Mouse (Mus musculus) NIH3T3 (cell line): ENCODE results near the gene Cald1.
A peak's percentile ranks its signal among the peaks of the same experiment; 100 is the strongest.

Source experiments
- DNase-seq: peaks from one replicate; pipeline ENCODE4 v3.0.0-alpha.2; 2012; ENCODE audit warnings: low read depth

Gene Cald1

DNA sequence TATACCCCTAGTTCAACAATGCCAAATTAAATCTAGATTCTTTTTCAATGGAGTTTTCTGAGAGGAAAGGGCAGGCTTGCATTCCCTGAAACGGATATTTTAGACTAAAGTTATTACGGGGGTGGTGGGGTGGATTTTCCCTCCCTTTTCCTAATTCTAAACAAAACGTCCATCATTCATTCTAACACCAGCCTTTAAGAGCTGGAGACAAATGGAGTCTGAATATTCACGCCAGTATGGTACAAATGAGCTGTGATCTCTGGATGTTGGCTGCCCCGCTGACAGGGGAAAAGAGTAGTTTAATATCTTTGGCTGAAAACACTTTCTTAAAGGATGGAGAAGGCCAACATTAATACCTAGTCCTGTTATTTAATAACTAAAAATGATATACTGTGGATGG is 66.4 kb downstream of the Cald1 start:
- no peak for DNase-seq

GRCm38 (mm10) chr6:34668739-34669254 is 70.5 kb downstream of the Cald1 start:
- DNase-seq = no peak

DNA sequence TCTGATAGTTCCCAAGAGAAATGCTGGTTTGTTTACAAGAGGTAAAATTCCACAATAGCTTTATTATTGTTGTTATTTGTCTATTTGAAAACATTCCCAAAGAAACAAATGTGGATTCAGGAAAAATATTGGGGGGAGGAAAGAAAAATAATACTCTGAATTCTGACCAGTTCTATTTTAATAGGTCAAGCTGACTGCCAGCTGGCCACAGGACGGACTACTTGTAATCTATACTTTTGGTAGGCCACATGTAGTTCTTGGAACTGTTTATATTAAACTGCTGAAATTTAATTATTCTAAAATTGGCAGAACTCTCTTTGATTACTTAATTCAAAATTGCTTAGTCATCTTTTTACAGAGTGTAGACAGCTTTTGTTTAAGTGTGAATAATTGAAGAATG is 73.1 kb downstream of the Cald1 start:
- no peak for DNase-seq

GRCm38 (mm10) chr6:34674416-34674815 is 76.1 kb downstream of the Cald1 start:
- no peak for DNase-seq

DNA sequence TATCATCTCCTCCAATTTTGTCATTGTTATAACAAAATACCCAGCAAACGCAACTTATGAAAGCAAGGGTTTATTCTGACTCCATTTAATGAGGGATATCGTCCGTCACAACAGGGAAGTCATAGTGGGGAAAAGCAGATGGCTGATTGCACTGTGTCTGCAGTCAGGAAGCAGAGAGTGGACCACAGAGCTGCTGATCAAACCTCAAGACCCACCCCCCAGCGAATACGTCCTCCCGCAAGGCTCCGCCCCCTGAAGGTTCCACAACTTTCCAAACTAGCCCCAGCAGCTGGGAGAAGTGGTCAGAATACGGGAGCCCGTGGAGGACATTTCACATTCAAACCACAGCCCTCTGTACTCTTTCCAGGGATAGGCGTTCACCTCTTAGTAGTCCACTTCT is 76.6 kb downstream of the Cald1 start:
- no peak for DNase-seq

GRCm38 (mm10) chr6:34682126-34682525 is 83.8 kb downstream of the Cald1 start:
- DNase-seq = no peak

GRCm38 (mm10) chr6:34684886-34685285 is 86.6 kb downstream of the Cald1 start:
- DNase-seq = peak; percentile 26

- DNase-seq = no peak
Measured at GRCm38 (mm10) chr6:34688971-34689370, 90.7 kb downstream of the Cald1 start.

DNA sequence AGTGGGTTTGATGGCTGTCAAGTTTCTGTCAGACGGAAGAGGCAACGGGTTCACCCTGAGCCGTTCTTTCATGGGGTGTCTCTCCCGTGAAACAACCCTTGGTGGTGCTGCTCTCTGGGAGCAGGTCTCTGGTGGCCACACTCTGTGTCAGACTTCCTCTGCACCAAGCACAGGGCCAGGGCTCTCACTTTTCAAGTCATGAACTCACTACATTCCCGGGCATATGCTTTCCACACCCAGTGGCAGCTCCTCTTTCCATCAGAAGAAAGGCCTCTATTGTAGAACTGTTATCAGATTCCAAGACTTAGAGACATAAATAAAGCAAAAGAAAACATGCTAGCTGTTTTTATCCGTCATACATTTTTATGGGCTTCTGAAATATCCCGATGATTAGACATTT is 93.1 kb downstream of the Cald1 start:
- no peak for DNase-seq

DNA sequence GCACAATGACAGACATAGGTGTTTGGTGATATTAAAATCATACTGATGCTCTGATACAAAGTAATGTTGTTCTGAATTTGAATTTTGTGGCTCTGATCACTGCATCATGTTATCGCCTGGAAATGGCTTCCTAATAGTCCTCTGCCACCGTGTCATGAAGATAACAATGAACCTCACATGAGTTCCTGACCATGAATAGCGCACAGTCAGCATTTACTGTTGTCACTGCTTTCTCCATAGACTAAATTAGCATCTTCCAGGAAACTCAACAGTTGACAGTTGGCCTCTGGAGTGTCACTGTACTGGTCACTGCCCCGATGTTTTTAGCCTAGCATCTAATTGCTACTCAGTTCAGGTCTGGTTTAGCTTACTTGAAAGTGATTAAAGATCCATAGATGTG is 95.8 kb downstream of the Cald1 start:
- no peak for DNase-seq

GRCm38 (mm10) chr6:34703421-34704120 is 105.3 kb downstream of the Cald1 start:
- peak; percentile 25 for DNase-seq

DNA sequence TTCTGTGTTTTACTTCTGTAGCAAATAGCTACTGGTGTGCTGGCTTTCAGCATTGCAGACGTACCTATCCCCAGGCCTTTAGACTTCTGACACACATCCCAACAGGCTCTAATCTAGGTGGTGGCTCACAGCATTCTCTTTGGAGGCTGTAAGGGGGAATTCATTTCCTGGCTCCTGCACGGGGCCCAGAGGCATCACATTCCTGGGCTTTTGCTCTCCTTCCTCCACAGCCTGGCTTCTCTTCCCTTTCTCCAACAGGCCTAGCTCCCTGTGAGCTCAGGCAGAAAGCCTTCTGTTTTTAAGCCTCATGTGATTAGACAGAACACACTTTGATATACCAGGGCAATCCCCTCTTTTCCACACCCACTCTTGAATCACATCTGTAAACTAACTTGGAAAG is 109.2 kb downstream of the Cald1 start:
- DNase-seq = peak; percentile 52

GRCm38 (mm10) chr6:34708650-34709265 is 110.5 kb downstream of the Cald1 start:
- peak; percentile 65 for DNase-seq

- DNase-seq = peak; percentile 92
Measured at GRCm38 (mm10) chr6:34709289-34709688, 111.0 kb downstream of the Cald1 start.

DNA sequence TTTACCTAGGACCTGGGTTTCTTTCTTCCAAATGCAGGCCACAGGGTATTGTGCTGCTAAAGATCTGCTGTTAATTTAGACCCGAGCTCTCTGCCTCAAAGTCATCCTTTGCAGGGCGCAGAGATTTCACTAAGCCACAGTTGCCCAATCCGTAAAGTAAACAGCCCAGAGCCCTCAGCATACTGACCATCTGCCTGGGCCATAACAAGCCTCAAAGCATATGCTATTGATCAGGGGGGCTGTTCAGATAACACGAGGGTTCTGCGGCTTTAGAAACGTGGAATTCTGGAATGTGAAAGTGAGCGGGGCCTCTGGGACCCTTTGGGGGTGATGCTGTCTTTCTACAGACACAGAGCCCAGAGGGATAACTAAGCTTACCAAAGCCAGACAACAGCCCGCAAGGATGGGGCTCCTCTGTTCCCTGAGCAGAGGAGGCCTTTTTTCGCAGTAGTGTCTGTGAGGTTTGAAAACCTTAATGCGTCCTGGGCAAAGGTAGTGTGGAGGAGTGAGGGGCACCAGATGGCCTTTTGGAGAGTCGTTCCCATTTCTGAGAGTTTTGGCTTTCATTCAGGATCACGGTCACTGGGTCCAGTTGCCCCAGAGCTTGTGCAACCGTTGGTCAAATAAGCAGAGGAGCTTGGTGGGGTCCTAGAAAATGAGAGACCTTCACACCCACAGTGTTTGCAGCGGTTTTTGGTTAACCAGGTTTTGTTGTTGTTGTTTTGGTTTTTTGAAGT is 111.8 kb downstream of the Cald1 start:
- peak; percentile 80 for DNase-seq

DNA sequence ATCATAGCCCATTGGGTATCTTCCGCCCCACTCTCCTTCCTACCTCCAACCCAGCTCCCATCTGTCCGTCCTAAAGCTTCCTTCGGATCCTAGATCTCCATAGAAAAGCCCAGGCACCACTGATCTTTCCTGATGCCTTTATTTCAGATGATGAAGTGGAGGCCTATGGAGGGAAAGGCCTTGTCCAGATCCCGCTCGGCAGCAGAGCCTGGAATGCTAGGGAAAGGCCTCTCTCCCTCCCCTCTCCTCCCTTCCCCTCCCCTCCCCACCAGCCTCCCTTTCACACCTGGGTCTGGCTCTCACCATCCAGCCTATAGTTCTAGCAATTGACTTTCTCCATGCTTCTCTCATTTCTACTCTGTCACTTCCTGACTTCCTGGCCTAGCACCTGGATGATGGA is 112.5 kb downstream of the Cald1 start:
- DNase-seq = peak; percentile 56

GRCm38 (mm10) chr6:34711620-34712019 is 113.3 kb downstream of the Cald1 start:
- DNase-seq = peak; percentile 71

GRCm38 (mm10) chr6:34713169-34713568 is 114.9 kb downstream of the Cald1 start:
- peak; percentile 53 for DNase-seq

DNA sequence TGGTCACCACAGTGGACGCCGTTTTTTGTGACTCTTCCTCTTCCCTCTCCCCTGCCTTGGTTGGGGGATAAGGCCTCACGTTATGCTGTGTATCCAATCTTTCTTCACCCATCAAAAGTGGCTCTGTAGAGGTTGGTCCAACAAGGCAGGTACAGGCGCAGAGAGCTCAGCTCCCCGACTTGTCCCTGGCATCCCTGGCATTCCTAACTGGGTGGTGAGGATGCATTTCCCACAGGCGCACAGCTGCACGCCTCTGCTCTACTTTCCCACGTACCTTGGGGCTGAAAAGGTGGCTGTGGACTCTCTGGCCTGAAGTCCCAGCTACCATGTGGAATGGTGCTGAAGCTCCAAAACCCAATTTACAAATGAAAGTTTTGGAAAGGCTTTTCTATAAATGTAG is 115.5 kb downstream of the Cald1 start:
- no peak for DNase-seq

GRCm38 (mm10) chr6:34714612-34715011 is 116.3 kb downstream of the Cald1 start:
- peak; percentile 76 for DNase-seq

DNA sequence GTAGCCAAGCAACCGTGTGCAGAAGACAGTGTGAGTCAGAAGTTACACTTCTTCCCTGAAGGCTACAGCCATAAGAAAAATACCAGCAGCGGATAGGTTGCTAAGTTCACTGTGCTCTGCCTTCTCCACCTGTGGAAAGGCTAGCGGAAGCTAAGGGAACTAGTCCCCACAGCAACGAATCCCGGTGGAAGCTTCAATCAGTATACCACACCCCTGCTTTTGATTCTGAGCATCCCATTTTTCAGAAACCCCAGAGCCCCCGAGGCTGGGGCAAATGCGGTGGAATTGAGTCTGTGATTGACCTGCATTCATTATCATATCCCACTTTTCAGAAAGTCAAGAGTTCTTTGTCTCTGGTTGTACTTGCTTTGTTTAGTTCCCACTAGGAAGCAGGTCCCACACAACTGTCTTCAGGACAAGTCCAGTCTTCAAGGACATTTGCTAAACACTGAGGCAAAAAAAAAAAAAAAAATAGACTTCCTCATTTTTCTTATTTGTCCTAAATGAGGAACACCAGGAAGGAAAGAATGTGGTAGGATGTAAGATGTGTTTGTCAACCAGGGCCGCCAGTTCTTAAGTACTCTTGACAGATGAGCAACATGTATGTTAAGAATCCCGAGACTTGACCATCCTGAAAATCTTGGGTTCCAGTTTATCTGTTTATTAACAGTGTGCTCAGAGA is 118.0 kb downstream of the Cald1 start:
- no peak for DNase-seq

GRCm38 (mm10) chr6:34716888-34717635 is 118.8 kb downstream of the Cald1 start:
- peak; percentile 71 for DNase-seq
